Mouse (Mus musculus) liver, embryonic 15.5 days (tissue): ENCODE results near the gene Rasgrf1. TPM values are rescaled to one million over a fixed set of nuclear protein-coding genes. Genes with fewer than 3 reads are reported as not detected.

Source experiments
- ATAC-seq: fragments of 200-750 bp; cut with Nextera tagmentation; 2 replicates; pipeline ENCODE4 v1.8.0; 2017; ENCODE audit warnings: moderate number of reproducible peaks, mild to moderate bottlenecking, moderate library complexity; ENCODE audit not compliant: insufficient read depth
- H3K27ac ChIP-seq: fragments of 300-500 bp; sonication (generic); replicated peaks from 2 replicates; pipeline ENCODE4 v1.5.1; 2015; ENCODE audit warnings: mild to moderate bottlenecking, inconsistent platforms
- H3K27me3 ChIP-seq: fragments of 300-500 bp; sonication (generic); 2 replicates; pipeline ENCODE4 v1.6.1; 2015; ENCODE audit warnings: mild to moderate bottlenecking, inconsistent platforms
- H3K36me3 ChIP-seq: fragments of 300-500 bp; sonication (generic); replicated peaks from 2 replicates; pipeline ENCODE4 v1.6.1; 2015; ENCODE audit warnings: moderate library complexity, mild to moderate bottlenecking, inconsistent platforms
- H3K4me1 ChIP-seq: fragments of 300-500 bp; sonication (generic); replicated peaks from 2 replicates; pipeline ENCODE4 v1.6.1; 2015; ENCODE audit warnings: inconsistent platforms
- H3K4me2 ChIP-seq: fragments of 300-500 bp; sonication (generic); 2 replicates; pipeline ENCODE4 v1.6.1; 2015; ENCODE audit warnings: moderate library complexity, mild to moderate bottlenecking, inconsistent platforms
- H3K4me3 ChIP-seq: fragments of 300-500 bp; sonication (generic); replicated peaks from 2 replicates; pipeline ENCODE4 v1.5.1; 2015; ENCODE audit warnings: mild to moderate bottlenecking, inconsistent platforms
- H3K9ac ChIP-seq: fragments of 300-500 bp; sonication (generic); 2 replicates; pipeline ENCODE4 v1.6.1; 2015; ENCODE audit warnings: moderate library complexity, mild to moderate bottlenecking, inconsistent platforms
- H3K9me3 ChIP-seq: fragments of 300-500 bp; sonication (generic); replicated peaks from 2 replicates; pipeline ENCODE4 v1.6.1; 2016; ENCODE audit warnings: inconsistent platforms
- WGBS: fragments of 180-500 bp; shearing (Covaris S2); methylation state at CpG from one replicate; pipeline ENCODE4 v1.1.7; 2015; ENCODE audit warnings: mixed read lengths; ENCODE audit not compliant: insufficient replicate concordance; 5-methylcytosine and 5-hydroxymethylcytosine counted together
- polyA plus RNA-seq: library from polyadenylated mRNA; unstranded; fragments of >200 nt; fragmentation: Nextera tagmentation; extraction: Ambion mirVana; gene quantifications from 2 replicates; pipeline ENCODE4 v1.2.1, GENCODE M21; 2015

Rasgrf1 gene
- polyA plus RNA-seq, 1 experiment from 2014 or later = not detected

DNA sequence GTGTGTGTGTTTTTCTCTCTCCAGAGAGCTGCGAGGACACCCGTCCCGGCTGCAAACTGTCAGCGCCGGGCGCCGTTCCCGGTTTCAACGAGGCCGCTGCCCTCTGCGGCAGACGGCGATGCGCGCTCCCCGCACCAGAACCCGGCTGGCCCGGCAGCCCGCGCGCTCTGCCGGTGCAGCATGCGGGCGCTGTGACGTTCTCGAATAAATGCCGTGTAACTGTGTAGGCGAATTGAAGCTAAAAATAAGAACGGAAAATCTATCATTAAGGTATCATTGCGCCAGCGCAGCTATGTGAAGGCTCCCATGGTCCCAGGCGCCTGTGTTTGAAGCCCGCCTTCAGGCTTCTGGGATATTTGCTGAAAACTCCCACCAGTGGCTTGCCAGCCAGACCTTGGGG, 1.1 kb upstream of the Rasgrf1 start:
- ATAC-seq = no peak
- H3K9me3 ChIP-seq = no peaks in the 10 kb centered on the region
- H3K36me3 ChIP-seq = no peaks in the 10 kb centered on the region
- peak overlapping the region; percentile 55 for H3K4me2 ChIP-seq
- WGBS = 1% methylated on average over 33 of the region's 33 CpGs
- no peak overlapping the region for H3K27ac ChIP-seq
- H3K27me3 ChIP-seq = peaks cover 78% of the 10 kb centered on the region
- no peak overlapping the region for H3K9ac ChIP-seq
- H3K4me3 ChIP-seq = no peak overlapping the region
- peaks cover 3% of the 10 kb centered on the region; the same call in 1 of the 2 replicates for H3K4me1 ChIP-seq

DNA sequence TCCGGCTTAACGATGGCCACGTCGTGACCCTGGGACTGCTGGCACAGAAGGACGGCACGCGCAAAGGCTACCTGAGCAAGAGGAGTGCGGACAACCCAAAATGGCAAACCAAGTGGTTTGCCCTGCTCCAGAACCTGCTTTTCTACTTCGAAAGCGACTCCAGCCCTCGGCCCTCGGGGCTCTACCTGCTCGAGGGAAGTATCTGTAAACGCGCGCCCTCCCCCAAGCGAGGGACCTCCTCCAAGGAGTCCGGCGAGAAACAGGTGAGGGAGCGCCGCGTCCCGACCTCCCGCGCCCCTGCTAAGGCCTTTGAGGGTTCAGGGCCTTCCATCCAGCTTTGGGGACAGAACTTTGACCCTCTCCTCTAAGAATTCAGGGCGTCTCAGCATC, 298 bp downstream of the Rasgrf1 start:
- Histone ChIP-seq H3K27ac (no peak overlapping the region), H3K4me2 (peak overlapping the region; percentile 55; the same call in 1 of the 2 replicates), H3K9me3 (no peaks in the 10 kb centered on the region), H3K36me3 (no peaks in the 10 kb centered on the region), H3K9ac (no peak overlapping the region), H3K27me3 (peaks cover 83% of the 10 kb centered on the region), H3K4me3 (peak overlapping the region; percentile 29; the same call in 1 of the 2 replicates), H3K4me1 (peaks cover 3% of the 10 kb centered on the region; the same call in 1 of the 2 replicates)
- WGBS = 3% methylated on average over 26 of the region's 26 CpGs
- no peak for ATAC-seq

DNA sequence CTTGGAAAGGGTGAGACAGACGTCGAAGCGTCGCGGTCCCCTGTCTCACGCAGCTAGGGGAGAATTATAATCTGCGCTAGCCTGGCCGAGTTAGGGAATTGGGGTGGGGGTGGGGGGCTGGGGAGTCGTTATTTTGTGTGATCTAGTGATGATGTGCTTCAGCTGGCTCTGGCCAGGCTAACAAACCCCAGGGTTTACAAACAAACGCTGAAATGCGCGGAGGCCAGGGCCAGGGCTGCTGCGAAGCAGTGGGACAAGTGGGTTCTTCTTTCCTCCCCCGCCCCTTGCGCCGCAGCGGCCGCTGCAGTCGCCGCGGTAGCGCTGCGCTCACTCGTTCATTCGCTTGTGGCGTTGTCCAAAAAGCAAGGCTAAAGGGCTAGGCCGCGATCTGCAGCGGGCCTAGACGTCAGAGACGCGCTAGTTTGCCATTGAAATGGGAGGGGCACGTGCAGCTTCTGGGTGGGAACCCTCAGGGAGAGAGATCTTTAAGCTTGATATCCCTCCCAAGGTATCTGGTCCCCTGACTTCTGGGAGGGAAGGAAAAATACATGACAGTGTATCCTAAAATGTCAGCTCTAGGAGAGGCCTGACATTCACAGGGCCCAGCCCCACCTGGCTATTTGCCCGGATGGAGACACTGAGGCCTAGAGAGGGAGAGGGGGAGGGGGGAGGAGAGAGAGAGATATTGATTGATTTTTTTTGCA, 1.2 kb downstream of the Rasgrf1 start:
- Histone ChIP-seq H3K27ac (no peak overlapping the region), H3K9me3 (no peaks in the 10 kb centered on the region), H3K4me1 (peaks cover 3% of the 10 kb centered on the region; the same call in 1 of the 2 replicates), H3K4me3 (no peak overlapping the region), H3K27me3 (peaks cover 77% of the 10 kb centered on the region), H3K9ac (no peak overlapping the region), H3K4me2 (no peak overlapping the region), H3K36me3 (no peaks in the 10 kb centered on the region)
- ATAC-seq = no peak
- WGBS = 3% methylated on average over 32 of the region's 34 CpGs

DNA sequence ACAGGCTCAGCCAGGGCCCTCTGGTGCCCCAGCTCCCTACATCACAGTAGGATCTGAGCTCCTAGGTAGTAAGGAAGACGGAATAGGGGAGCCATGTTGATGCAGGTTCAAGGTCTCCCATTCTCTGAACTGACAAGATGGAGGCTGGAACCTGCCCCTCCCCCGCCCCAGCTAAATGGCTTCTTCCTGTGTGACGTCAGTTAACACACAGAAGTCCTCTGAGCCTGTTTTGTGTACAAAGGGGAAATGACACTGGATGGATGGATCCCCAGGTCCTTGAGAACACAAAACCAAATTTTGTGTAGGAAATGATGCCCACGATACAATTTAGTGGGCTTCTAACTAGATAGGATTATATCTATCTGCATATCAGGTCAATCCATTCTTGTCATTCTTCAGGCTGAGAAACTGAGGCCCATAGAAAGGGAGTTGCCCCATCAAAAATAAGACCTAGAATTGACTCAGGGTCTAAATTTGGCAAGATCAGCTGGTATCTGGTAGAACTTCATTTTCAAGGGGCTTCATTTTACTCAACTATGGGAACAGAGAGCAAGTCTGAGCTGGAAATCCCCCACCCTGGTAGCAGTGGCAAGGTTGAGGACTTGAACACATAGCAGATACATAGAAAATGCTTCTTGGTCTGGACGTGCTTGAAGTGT, 2.3 kb downstream of the Rasgrf1 start:
- Histone ChIP-seq H3K4me2 (no peak overlapping the region), H3K4me3 (no peak overlapping the region), H3K27me3 (peaks cover 66% of the 10 kb centered on the region), H3K36me3 (no peaks in the 10 kb centered on the region), H3K9me3 (no peaks in the 10 kb centered on the region), H3K4me1 (peaks cover 3% of the 10 kb centered on the region; the same call in 1 of the 2 replicates), H3K9ac (no peak overlapping the region), H3K27ac (no peak overlapping the region)
- WGBS = 34% methylated on average over 5 of the region's 5 CpGs
- no peak for ATAC-seq

DNA sequence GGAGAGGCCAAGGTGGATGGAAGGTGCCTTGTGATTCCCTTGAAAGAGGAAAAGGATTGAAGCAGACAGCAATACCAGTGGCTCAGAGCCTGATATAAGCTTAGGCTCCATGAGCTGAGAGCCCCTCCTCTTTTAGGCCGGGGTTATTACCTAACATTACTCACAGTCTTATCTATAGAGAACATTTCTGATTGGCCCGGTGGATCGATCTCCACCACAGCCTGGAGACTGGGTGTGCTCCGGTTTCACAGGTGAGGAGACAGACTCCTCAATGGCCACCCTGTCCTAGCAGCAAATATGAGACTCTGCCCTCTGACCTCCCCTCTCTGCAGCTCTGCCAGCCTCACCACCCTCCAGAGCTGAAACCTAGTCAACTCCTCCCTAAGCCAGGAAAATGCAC, 3.4 kb downstream of the Rasgrf1 start:
- Histone ChIP-seq H3K9me3 (no peaks in the 10 kb centered on the region), H3K27me3 (peaks cover 55% of the 10 kb centered on the region), H3K27ac (no peak overlapping the region), H3K36me3 (no peaks in the 10 kb centered on the region), H3K4me3 (no peak overlapping the region), H3K4me1 (peaks cover 3% of the 10 kb centered on the region; the same call in 1 of the 2 replicates), H3K9ac (no peak overlapping the region), H3K4me2 (no peak overlapping the region)
- no peak for ATAC-seq
- 28% methylated on average over 4 of the region's 4 CpGs for WGBS

DNA sequence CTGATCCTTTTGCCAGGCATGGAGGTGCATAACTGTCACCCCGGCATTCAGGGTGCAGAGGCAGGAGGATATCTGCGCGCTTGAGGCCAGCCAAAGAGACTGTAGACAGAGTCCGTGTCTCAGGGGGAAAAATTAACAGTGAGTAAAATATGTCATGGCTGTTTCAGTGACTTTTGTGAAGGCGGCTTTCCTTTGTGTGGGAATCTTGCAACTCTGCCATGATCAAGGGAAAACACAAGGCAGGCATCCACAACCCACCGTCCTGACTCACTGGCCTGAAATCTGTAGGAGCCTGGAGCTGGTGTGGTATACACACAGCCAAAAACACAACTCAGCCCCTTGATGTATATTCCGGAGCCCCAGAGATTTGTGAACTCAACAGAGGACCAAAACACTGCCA, 6.8 kb downstream of the Rasgrf1 start:
- H3K27ac ChIP-seq = no peak overlapping the region
- no peak overlapping the region for H3K4me3 ChIP-seq
- 67% methylated on average over 7 of the region's 7 CpGs for WGBS
- peaks cover 21% of the 10 kb centered on the region for H3K27me3 ChIP-seq
- ATAC-seq = no peak
- H3K4me2 ChIP-seq = no peak overlapping the region
- no peaks in the 10 kb centered on the region for H3K9me3 ChIP-seq
- no peak overlapping the region for H3K9ac ChIP-seq
- no peaks in the 10 kb centered on the region for H3K4me1 ChIP-seq
- H3K36me3 ChIP-seq = no peaks in the 10 kb centered on the region

DNA sequence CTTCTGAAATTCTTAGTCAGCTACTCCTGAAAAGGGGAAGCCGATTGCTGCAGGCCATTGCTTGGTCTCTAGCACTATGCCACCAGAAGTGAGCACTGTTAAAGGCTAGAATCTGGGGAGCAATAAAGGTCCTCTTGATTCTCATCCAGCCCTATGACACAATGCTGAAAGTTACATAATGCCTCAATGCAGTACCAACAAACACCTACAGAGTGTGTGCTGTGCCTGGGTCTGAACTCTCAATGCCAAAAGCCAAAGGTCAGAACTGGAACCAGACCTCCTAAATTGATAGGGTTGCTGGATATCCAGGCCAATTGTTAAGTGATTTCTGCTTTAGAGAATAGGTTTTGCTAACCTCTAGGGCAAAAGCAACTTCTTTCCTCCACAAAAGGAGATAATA, 7.7 kb downstream of the Rasgrf1 start:
- no peaks in the 10 kb centered on the region for H3K4me1 ChIP-seq
- H3K36me3 ChIP-seq = no peaks in the 10 kb centered on the region
- H3K4me2 ChIP-seq = no peak overlapping the region
- peaks cover 12% of the 10 kb centered on the region for H3K27me3 ChIP-seq
- no peaks in the 10 kb centered on the region for H3K9me3 ChIP-seq
- WGBS = 67% methylated on average over 1 of the region's 1 CpGs
- H3K4me3 ChIP-seq = no peak overlapping the region
- H3K27ac ChIP-seq = no peak overlapping the region
- no peak overlapping the region for H3K9ac ChIP-seq
- ATAC-seq = no peak

DNA sequence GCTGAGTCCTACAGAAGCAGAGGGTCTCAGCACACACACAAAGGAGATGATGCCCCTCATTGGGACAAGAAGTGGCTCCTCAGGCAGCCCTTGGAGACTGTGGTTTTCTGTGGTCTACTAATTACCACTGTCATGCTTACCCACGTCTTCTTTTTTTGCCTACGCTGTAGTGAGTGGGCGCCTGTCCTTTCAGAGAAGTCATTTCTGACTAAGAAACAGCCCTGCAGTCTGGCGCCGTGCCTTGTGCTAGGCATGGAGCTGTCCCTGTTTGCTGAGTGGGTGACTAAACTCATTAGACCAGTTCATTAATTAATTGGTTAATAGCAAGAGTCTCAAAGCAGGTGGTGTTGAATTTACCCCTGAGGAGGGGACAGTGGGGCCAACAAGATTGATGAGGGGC, 9.1 kb downstream of the Rasgrf1 start:
- Histone ChIP-seq H3K4me3 (no peak overlapping the region), H3K27ac (no peak overlapping the region), H3K9ac (no peak overlapping the region), H3K4me1 (no peaks in the 10 kb centered on the region), H3K4me2 (no peak overlapping the region), H3K27me3 (peaks cover 4% of the 10 kb centered on the region; the same call in 1 of the 2 replicates), H3K36me3 (no peaks in the 10 kb centered on the region), H3K9me3 (no peaks in the 10 kb centered on the region)
- 64% methylated on average over 5 of the region's 5 CpGs for WGBS
- no peak for ATAC-seq

DNA sequence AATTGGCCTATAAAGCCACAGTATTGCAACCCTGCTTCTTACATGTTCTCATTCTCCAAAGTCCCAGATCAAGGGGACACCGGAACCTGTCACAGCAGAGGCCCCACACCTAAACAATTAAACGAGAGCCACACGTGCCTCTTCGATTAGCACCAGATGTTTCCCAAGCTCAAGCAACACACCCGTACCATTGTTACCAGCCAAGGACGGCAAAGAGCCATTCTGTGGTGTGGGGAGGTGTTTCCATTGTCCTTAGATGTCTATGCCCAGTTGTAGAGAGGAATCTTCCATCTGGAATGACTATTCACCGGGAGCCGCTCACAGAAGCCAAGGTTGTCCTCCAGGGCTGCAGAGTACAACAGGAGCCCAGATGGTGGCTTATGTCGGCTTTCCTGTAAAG, 11.4 kb downstream of the Rasgrf1 start:
- ATAC-seq = no peak
- no peak overlapping the region for H3K9ac ChIP-seq
- 57% methylated on average over 9 of the region's 9 CpGs for WGBS
- H3K4me3 ChIP-seq = no peak overlapping the region
- H3K27me3 ChIP-seq = no peaks in the 10 kb centered on the region
- no peaks in the 10 kb centered on the region for H3K9me3 ChIP-seq
- H3K4me2 ChIP-seq = no peak overlapping the region
- H3K27ac ChIP-seq = no peak overlapping the region
- H3K4me1 ChIP-seq = no peaks in the 10 kb centered on the region
- no peaks in the 10 kb centered on the region for H3K36me3 ChIP-seq

DNA sequence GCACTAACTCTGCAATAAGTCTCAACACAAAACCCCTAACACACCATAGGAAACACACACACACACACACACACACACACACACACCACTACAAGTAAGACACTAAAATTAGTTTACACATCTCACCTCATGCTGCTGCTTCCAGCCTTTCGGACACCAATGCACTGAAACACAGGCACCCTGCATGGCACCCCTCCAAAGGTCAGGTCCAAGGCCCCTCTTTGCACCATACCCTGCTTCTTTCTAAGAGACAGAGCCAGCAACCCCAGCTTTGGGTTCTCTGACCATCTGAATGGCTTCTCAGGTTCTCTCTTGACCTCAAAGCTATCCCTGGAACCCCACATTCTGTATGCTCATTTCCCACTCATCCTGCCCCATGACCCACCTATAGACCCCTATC, 13.0 kb downstream of the Rasgrf1 start:
- Histone ChIP-seq H3K9me3 (no peaks in the 10 kb centered on the region), H3K9ac (no peak overlapping the region), H3K27me3 (no peaks in the 10 kb centered on the region), H3K4me1 (no peaks in the 10 kb centered on the region), H3K36me3 (no peaks in the 10 kb centered on the region), H3K27ac (no peak overlapping the region), H3K4me3 (no peak overlapping the region), H3K4me2 (no peak overlapping the region)
- no peak for ATAC-seq
- 80% methylated on average over 1 of the region's 1 CpGs for WGBS

DNA sequence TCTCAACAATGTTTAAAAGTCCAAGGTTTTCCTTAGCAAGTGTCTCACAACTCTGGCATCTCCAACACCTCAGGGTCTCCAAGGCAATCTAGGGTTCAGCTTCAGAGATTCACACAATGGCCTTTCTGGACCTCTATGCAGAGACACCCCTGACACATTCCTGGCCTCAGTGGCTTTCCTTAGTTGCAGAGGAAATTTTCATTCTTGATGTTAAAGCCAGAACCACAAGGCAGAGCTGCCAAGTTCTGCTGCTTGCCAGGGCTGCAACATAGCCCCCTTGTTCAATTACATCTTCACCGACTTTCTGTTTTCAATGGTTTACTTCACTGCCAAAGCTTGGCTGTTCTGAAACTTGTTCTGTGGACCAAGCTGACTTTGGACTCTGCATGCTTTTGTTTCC, 15.1 kb downstream of the Rasgrf1 start:
- H3K4me1 ChIP-seq = no peaks in the 10 kb centered on the region
- WGBS = 72% methylated on average over 1 of the region's 1 CpGs

More for the DNA sequence above, 15.1 kb downstream of the Rasgrf1 start:
- Histone ChIP-seq H3K4me3 (no peak overlapping the region), H3K9me3 (no peaks in the 10 kb centered on the region), H3K27ac (no peak overlapping the region), H3K27me3 (no peaks in the 10 kb centered on the region), H3K36me3 (no peaks in the 10 kb centered on the region), H3K4me2 (no peak overlapping the region), H3K9ac (no peak overlapping the region)
- ATAC-seq = no peak
